Mouse (Mus musculus) ES-Bruce4 (cell line): ENCODE results near the gene Axl. TPM values are rescaled to one million over a fixed set of nuclear protein-coding genes. Genes with fewer than 3 reads are reported as not detected.

Source experiments
- H3K27ac ChIP-seq: 2 replicates; pipeline ENCODE4 v1.5.1; 2012; ENCODE audit warnings: low read length, inconsistent platforms; ENCODE audit not compliant: insufficient read depth
- H3K27me3 ChIP-seq: 2 replicates; pipeline ENCODE4 v1.6.1; 2012; ENCODE audit warnings: mild to moderate bottlenecking, low read length, inconsistent platforms; ENCODE audit not compliant: control insufficient read depth, poor library complexity, insufficient read depth, severe bottlenecking
- H3K36me3 ChIP-seq: 2 replicates; pipeline ENCODE4 v1.6.1; 2012; ENCODE audit warnings: inconsistent platforms, mild to moderate bottlenecking, low read length, moderate library complexity; ENCODE audit not compliant: control insufficient read depth, poor library complexity, insufficient read depth, severe bottlenecking
- H3K4me1 ChIP-seq: one replicate; pipeline ENCODE4 v1.8.1; 2011; ENCODE audit warnings: low read length; ENCODE audit not compliant: control insufficient read depth, insufficient read depth
- H3K4me3 ChIP-seq: 2 replicates; pipeline ENCODE4 v1.5.1; 2011; ENCODE audit warnings: low read depth, mild to moderate bottlenecking, low read length
- H3K9ac ChIP-seq: 2 replicates; pipeline ENCODE4 v1.6.1; 2012; ENCODE audit warnings: low read depth, mild to moderate bottlenecking, inconsistent platforms; ENCODE audit not compliant: poor library complexity, severe bottlenecking
- H3K9me3 ChIP-seq: replicated peaks from 2 replicates; pipeline ENCODE4 v1.6.1; 2012; ENCODE audit warnings: mild to moderate bottlenecking, low read length, inconsistent platforms; ENCODE audit not compliant: control insufficient read depth, poor library complexity, insufficient read depth, severe bottlenecking
- CTCF ChIP-seq: IDR thresholded peaks from one replicate; pipeline ENCODE4 v1.8.1; 2011; ENCODE audit warnings: low read depth, low read length
- EP300 ChIP-seq: IDR thresholded peaks from 2 replicates; pipeline ENCODE4 v1.6.1; 2011; ENCODE audit warnings: low read depth, low read length; ENCODE audit not compliant: insufficient read depth
- POLR2A ChIP-seq: IDR thresholded peaks from one replicate; pipeline ENCODE4 v1.8.1; 2011; ENCODE audit warnings: low read length; ENCODE audit not compliant: insufficient read depth
- polyA plus RNA-seq: library from polyadenylated mRNA; stranded (reverse); fragments of >200 nt; gene quantifications from 2 replicates; pipeline ENCODE4 v1.2.4, GENCODE M21; 2011; ENCODE audit warnings: low read depth; ENCODE audit not compliant: missing spikeins, insufficient read depth, insufficient read length

Axl gene
- polyA plus RNA-seq, 1 experiment = 16.4 TPM

- no peaks in the 10 kb centered on the region for H3K36me3 ChIP-seq
- H3K27ac ChIP-seq = no peak overlapping the region
- H3K4me3 ChIP-seq = no peak overlapping the region
- H3K9me3 ChIP-seq = no peaks in the 10 kb centered on the region
- H3K9ac ChIP-seq = no peak overlapping the region
- H3K27me3 ChIP-seq = no peaks in the 10 kb centered on the region
- no peak for TF ChIP-seq CTCF
- no peak for TF ChIP-seq POLR2A
- H3K4me1 ChIP-seq = no peaks in the 10 kb centered on the region
Measured at GRCm38 (mm10) chr7:25826029-25826428, 37.5 kb upstream of the Axl start.

GRCm38 (mm10) chr7:25825043-25825442 is 36.5 kb upstream of the Axl start:
- no peaks in the 10 kb centered on the region for H3K27me3 ChIP-seq
- H3K36me3 ChIP-seq = no peaks in the 10 kb centered on the region
- H3K27ac ChIP-seq = no peak overlapping the region
- no peak for TF ChIP-seq POLR2A
- no peak for TF ChIP-seq CTCF
- no peak for TF ChIP-seq EP300
- peak overlapping the region; percentile 37; the same call in 1 of the 2 replicates for H3K9ac ChIP-seq
- H3K4me3 ChIP-seq = no peak overlapping the region
- no peaks in the 10 kb centered on the region for H3K4me1 ChIP-seq
- no peaks in the 10 kb centered on the region for H3K9me3 ChIP-seq

GRCm38 (mm10) chr7:25816241-25816919 is 27.9 kb upstream of the Axl start, which contains the start of gene Cyp2s1:
Cyp2s1 (minus strand) TSS chr7:25816913.
- Histone ChIP-seq H3K4me3 (peak within 1 kb of the TSS; percentile 49), H3K4me1 (no peaks in the 10 kb centered on the region), H3K9me3 (no peaks in the 10 kb centered on the region), H3K27ac (0 out of 2 replicates have a peak within 1 kb of the TSS, but pooled peaks have one; percentile 47), H3K36me3 (no peaks in the 10 kb centered on the region), H3K27me3 (no peaks in the 10 kb centered on the region), H3K9ac (peak within 1 kb of the TSS; percentile 14; the same call in 1 of the 2 replicates)
- TF ChIP-seq POLR2A (no peak), CTCF (no peak), EP300 (no peak; the same call in 1 of the 2 replicates)

GRCm38 (mm10) chr7:25815571-25815970 is 27.1 kb upstream of the Axl start:
- Histone ChIP-seq H3K27ac (no peak overlapping the region), H3K4me1 (no peaks in the 10 kb centered on the region), H3K36me3 (no peaks in the 10 kb centered on the region), H3K9me3 (no peaks in the 10 kb centered on the region), H3K9ac (no peak overlapping the region), H3K4me3 (peak overlapping the region; percentile 49), H3K27me3 (no peaks in the 10 kb centered on the region)
- TF ChIP-seq POLR2A = no peak
- TF ChIP-seq EP300 = no peak
- no peak for TF ChIP-seq CTCF

GRCm38 (mm10) chr7:25814711-25815110 is 26.2 kb upstream of the Axl start:
- Histone ChIP-seq H3K4me3 (no peak overlapping the region), H3K36me3 (no peaks in the 10 kb centered on the region), H3K9me3 (no peaks in the 10 kb centered on the region), H3K27ac (no peak overlapping the region), H3K9ac (no peak overlapping the region), H3K4me1 (no peaks in the 10 kb centered on the region), H3K27me3 (no peaks in the 10 kb centered on the region)
- TF ChIP-seq POLR2A (no peak), EP300 (no peak), CTCF (no peak)

GRCm38 (mm10) chr7:25812195-25812594 is 23.7 kb upstream of the Axl start:
- no peaks in the 10 kb centered on the region for H3K9me3 ChIP-seq
- no peak overlapping the region for H3K9ac ChIP-seq
- TF ChIP-seq EP300 (no peak), CTCF (no peak), POLR2A (no peak)
- H3K4me3 ChIP-seq = no peak overlapping the region
- no peaks in the 10 kb centered on the region for H3K4me1 ChIP-seq
- no peaks in the 10 kb centered on the region for H3K36me3 ChIP-seq
- H3K27me3 ChIP-seq = no peaks in the 10 kb centered on the region
- no peak overlapping the region for H3K27ac ChIP-seq
